Mouse (Mus musculus): Measurements from ENCODE around the gene Dennd2a. TPM values are rescaled to one million over a fixed set of nuclear protein-coding genes. Genes with fewer than 3 reads are reported as not detected.
A peak's percentile ranks its signal among the peaks of the same experiment; 100 is the strongest.

Gene Dennd2a
- 1.5 TPM in 2 replicates for polyA plus RNA-seq (2015; fragmentation: Nextera tagmentation; extraction: Ambion mirVana)

DNA sequence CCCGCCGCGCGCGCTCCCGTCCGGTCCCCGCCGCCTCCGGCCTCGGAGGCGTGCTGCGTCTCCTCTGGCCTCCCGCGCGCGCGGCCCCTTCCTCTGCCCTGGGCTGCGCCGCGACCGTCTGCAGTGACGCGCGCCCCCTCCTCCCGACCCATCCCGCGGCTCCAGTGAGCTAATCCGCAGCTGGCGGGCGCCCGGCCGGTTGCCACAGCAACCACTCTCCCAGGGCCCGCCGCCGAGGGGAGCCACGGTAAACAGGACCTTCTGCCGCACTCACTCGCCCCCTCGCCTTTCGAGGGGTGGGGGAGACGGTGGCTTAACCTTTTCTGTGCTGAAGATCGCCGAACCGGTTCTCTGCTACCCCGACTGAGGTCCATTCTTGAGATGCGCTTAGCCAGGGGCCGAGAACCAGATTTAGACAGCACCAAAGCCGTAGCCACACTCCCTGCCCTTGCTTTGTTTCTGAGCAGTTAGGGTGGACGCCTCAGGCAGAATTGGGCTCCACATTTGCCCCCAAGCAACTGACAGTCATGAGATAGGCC is at the start of gene Dennd2a:
Dennd2a (minus strand) TSS at position 145 of the 539 bp plus-strand sequence.
- peak; percentile 54 for ATAC-seq (ENCODE audit: insufficient read depth)
- Histone ChIP-seq H3K9ac (peak within 1 kb of the TSS; percentile 32; the same call in 1 of the 2 replicates), H3K36me3 (replicated peaks) (no peaks in the 10 kb centered on the region), H3K27ac (replicated peaks) (no peak within 1 kb of the TSS), H3K4me3 (replicated peaks) (peak within 1 kb of the TSS; percentile 57), H3K9me3 (replicated peaks) (no peaks in the 10 kb centered on the region), H3K4me2 (peak within 1 kb of the TSS; percentile 68), H3K27me3 (peaks cover 68% of the 10 kb centered on the region), H3K4me1 (replicated peaks) (peaks cover 13% of the 10 kb centered on the region)
- WGBS (ENCODE audit: insufficient replicate concordance): 3% methylated on average over 50 of the region's 50 CpGs

DNA sequence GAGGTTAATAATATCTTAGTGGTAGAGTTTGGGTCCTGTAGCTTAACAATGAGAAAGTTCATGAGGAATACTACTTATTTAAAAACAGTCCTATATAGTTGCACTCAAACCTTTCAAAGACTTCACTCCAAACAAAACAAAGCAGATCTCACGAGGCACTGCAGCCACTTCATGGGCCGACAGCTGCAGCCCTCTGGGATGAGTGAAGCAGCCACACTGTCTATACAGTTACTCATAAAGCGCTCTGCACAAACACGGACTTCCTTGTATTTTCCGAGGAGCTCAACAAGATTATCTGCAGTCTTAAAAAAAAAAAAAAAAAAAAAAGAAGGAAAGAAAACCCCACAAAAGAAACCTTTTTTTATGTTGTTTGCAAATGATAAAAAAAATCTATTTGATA is 49.7 kb upstream of the Dennd2a start:
- Histone ChIP-seq H3K36me3 (replicated peaks) (peaks cover 8% of the 10 kb centered on the region), H3K4me3 (replicated peaks) (no peak overlapping the region)
- ATAC-seq (ENCODE audit: insufficient read depth): no peak

DNA sequence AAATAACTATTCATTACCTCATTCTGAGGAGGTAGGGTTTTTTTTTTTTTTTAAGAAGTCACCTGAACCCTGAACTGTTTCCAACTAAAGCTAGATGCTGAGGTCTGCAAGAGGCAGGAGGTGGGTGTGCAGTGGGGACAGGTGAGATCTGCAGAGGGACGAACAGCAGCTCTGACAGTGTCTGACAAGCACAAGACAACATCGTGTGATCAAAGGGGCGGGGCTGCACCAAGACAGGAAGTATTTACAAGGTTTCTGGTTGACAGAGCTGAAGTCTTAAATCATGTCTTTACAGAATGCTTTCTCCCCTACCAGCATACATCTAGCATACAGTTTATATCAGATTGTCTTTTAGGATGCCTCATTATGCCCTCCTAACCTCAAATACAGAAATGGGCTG is 49.2 kb upstream of the Dennd2a start:
- Histone ChIP-seq H3K27me3 (no peaks in the 10 kb centered on the region), H3K4me1 (replicated peaks) (no peaks in the 10 kb centered on the region), H3K9me3 (replicated peaks) (no peaks in the 10 kb centered on the region), H3K4me3 (replicated peaks) (no peak overlapping the region), H3K4me2 (no peak overlapping the region), H3K36me3 (replicated peaks) (peaks cover 10% of the 10 kb centered on the region), H3K9ac (no peak overlapping the region), H3K27ac (replicated peaks) (no peak overlapping the region)
- no peak for ATAC-seq (ENCODE audit: insufficient read depth)
- 32% methylated on average over 3 of the region's 3 CpGs for WGBS (ENCODE audit: insufficient replicate concordance)

More for the DNA sequence above, 49.7 kb upstream of the Dennd2a start:
- Histone ChIP-seq H3K4me1 (replicated peaks) (no peaks in the 10 kb centered on the region), H3K4me2 (no peak overlapping the region), H3K27ac (replicated peaks) (no peak overlapping the region), H3K9ac (no peak overlapping the region), H3K27me3 (no peaks in the 10 kb centered on the region), H3K9me3 (replicated peaks) (no peaks in the 10 kb centered on the region)
- WGBS (ENCODE audit: insufficient replicate concordance): 74% methylated on average over 5 of the region's 5 CpGs

DNA sequence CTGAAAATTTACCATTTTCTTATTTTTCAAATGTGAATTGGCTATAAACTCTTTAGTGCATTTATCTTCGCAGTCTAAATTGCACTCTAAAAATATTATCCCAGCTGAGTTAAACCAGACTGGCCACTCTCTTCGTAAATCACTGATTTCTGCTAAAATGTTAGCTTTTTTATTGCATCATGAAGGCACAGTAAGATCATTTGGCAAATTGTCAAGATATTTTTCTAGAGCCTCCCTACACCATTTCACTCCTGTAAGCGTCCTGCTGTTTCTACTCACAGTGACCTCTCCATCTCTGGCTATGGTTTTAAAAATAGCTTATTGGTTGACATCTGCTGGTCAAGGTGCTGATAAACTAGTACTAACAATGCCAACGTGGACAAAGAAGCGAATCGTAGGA is 48.4 kb upstream of the Dennd2a start:
- H3K36me3 ChIP-seq (replicated peaks): peaks cover 12% of the 10 kb centered on the region
- WGBS (ENCODE audit: insufficient replicate concordance): 65% methylated on average over 6 of the region's 6 CpGs
- no peak overlapping the region for H3K4me3 ChIP-seq (replicated peaks)
- no peak for ATAC-seq (ENCODE audit: insufficient read depth)
- no peaks in the 10 kb centered on the region for H3K4me1 ChIP-seq (replicated peaks)
- no peak overlapping the region for H3K9ac ChIP-seq
- H3K4me2 ChIP-seq: no peak overlapping the region
- H3K27ac ChIP-seq (replicated peaks): no peak overlapping the region
- no peaks in the 10 kb centered on the region for H3K9me3 ChIP-seq (replicated peaks)
- H3K27me3 ChIP-seq: no peaks in the 10 kb centered on the region

DNA sequence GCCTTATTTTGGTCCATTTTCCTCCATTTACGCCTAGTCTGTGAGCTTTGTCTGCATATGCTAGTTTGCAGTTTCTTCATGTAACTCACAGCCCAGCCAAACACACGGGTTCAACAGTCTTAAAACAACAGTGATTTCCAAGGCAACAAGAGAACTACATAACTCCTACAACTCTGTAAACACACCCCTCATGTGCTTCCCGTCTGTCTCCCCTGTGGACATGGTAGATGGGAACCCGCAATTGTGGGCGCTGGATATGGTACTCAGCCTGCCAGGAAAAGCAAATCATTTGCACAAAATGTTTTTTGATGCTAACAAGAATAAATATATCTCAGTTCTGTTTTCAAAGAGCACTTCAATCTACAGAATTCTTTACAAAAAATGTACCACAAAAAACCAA is 46.9 kb upstream of the Dennd2a start:
- H3K27me3 ChIP-seq: no peaks in the 10 kb centered on the region
- no peak for ATAC-seq (ENCODE audit: insufficient read depth)
- H3K9ac ChIP-seq: no peak overlapping the region
- H3K36me3 ChIP-seq (replicated peaks): peaks cover 23% of the 10 kb centered on the region
- WGBS (ENCODE audit: insufficient replicate concordance): 76% methylated on average over 5 of the region's 5 CpGs
- no peak overlapping the region for H3K4me3 ChIP-seq (replicated peaks)
- H3K4me2 ChIP-seq: no peak overlapping the region
- no peaks in the 10 kb centered on the region for H3K9me3 ChIP-seq (replicated peaks)
- no peak overlapping the region for H3K27ac ChIP-seq (replicated peaks)
- H3K4me1 ChIP-seq (replicated peaks): no peaks in the 10 kb centered on the region

DNA sequence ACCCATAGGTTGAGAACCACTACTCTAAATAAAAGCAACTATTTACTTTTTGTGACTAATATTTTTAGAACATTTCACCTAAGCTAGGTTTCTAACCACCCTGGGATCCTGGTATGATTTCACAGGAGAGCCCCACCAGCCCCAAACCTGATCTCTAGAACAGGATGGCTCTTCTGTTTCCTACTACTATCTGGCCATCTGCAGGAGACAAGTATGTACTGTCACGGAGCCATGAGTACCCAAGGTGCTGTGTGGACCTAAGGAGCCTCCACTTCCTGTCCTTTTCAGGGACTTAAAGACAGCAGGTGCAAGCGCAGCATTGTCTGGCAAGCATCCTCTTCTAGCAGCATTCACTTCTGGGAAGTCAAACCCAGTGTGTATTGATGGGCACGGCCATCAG is 44.2 kb upstream of the Dennd2a start:
- H3K9me3 ChIP-seq (replicated peaks): no peaks in the 10 kb centered on the region
- no peak overlapping the region for H3K9ac ChIP-seq
- no peak for ATAC-seq (ENCODE audit: insufficient read depth)
- H3K4me3 ChIP-seq (replicated peaks): no peak overlapping the region
- peaks cover 42% of the 10 kb centered on the region for H3K36me3 ChIP-seq (replicated peaks)
- H3K4me2 ChIP-seq: no peak overlapping the region
- H3K27ac ChIP-seq (replicated peaks): no peak overlapping the region
- H3K27me3 ChIP-seq: no peaks in the 10 kb centered on the region
- H3K4me1 ChIP-seq (replicated peaks): no peaks in the 10 kb centered on the region
- WGBS (ENCODE audit: insufficient replicate concordance): 63% methylated on average over 3 of the region's 3 CpGs

DNA sequence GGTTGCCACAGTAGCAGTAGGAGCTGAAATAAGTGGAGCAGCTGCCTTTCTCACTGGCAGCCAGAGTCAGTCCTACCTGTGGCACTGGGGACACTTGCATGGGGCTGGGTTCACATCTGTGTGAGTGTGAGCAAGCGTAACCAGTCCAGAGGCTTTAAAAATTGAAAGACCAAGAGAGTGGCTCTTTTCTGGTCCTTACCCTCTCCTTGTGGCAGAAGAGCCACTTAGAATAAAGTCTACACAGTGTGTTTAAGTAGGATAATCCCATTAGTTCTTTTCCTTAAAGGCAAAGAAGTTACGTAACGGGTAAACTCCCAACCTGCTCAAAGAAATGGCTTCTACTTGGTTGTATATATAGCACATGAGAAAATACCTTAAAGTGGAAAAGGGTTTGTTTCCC is 43.2 kb upstream of the Dennd2a start:
- H3K9ac ChIP-seq: no peak overlapping the region
- H3K4me3 ChIP-seq (replicated peaks): no peak overlapping the region
- ATAC-seq (ENCODE audit: insufficient read depth): no peak
- H3K4me1 ChIP-seq (replicated peaks): no peaks in the 10 kb centered on the region
- H3K9me3 ChIP-seq (replicated peaks): no peaks in the 10 kb centered on the region
- H3K27ac ChIP-seq (replicated peaks): no peak overlapping the region
- WGBS (ENCODE audit: insufficient replicate concordance): 84% methylated on average over 3 of the region's 3 CpGs
- H3K27me3 ChIP-seq: no peaks in the 10 kb centered on the region
- no peak overlapping the region for H3K4me2 ChIP-seq
- peaks cover 49% of the 10 kb centered on the region for H3K36me3 ChIP-seq (replicated peaks)

DNA sequence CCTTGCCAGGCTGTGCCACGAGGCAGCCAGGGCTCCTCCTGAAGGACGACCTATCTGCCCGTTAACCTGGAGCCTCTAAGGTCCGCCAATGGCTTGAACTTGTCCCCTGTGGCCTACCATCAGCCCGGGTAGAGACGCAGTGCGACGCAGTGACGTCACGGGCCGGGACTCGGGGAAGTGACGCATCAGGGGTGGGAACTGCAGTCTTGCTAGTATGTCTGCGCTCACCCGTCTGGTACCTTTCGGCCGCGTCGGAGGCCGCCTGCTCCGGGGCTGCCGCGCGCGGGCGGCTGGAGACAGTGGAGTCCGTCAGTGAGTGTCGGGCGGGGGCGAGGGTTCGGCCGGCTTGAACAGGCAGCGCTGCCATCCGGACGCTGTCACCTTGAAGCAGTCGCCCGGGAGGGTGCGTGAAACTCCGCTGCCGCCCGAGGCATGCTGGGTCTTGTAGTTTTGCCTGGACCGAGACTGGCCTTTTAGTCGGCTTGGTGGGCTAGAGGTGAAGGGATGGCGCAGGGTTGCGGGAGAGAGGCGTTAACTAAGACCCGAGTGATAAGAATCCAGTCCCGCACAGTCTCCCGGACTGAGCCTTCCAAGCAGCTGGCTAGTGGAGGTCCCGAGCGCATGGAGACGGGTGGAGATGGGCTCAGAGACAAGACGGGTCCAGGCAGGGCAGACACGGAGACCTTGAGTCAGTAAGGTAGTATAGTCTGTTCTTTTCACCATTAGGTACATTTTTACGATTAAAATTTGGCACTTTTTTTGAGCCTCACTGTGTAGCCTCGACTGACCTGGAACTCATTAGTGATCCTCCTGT is 34.9 kb upstream of the Dennd2a start, which contains the start of gene Ndufb2:
Ndufb2 (plus strand) TSS at position 174 of the 814 bp plus-strand sequence.
- ATAC-seq (ENCODE audit: insufficient read depth): peak; percentile 98
- under 1% methylated on average over 56 of the region's 56 CpGs for WGBS (ENCODE audit: insufficient replicate concordance)
- peak within 1 kb of the TSS; percentile 95 for H3K4me3 ChIP-seq (replicated peaks)
- no peaks in the 10 kb centered on the region for H3K9me3 ChIP-seq (replicated peaks)
- peaks cover 28% of the 10 kb centered on the region for H3K36me3 ChIP-seq (replicated peaks)
- H3K9ac ChIP-seq: peak within 1 kb of the TSS; percentile 84
- no peaks in the 10 kb centered on the region for H3K27me3 ChIP-seq
- peaks cover 19% of the 10 kb centered on the region for H3K4me1 ChIP-seq (replicated peaks)
- peak within 1 kb of the TSS; percentile 86 for H3K27ac ChIP-seq (replicated peaks)
- peak within 1 kb of the TSS; percentile 89 for H3K4me2 ChIP-seq

DNA sequence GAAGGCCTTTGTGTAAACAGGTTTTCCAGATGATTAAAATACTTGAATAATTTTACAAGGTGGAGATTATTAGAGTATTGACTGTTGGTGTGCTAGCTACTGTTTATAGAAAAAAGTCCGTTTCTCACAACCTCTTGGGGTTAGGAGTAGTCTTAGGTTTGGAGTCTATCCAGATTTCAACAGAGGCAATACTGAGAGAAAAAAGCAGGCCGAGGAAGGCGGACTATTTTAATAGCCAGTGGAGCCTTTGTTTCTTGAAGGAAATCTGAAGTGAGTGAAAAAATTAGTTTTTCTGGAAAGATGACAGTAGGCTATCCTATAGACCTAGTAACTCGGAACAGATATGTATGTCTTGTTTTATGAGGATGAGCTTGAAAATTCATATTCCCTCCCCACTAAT is 33.8 kb upstream of the Dennd2a start:
- Histone ChIP-seq H3K4me3 (replicated peaks) (peak overlapping the region; percentile 95; the same call in 1 of the 2 replicates), H3K9me3 (replicated peaks) (no peaks in the 10 kb centered on the region), H3K4me2 (peak overlapping the region; percentile 89; the same call in 1 of the 2 replicates), H3K9ac (no peak overlapping the region), H3K36me3 (replicated peaks) (peaks cover 25% of the 10 kb centered on the region), H3K4me1 (replicated peaks) (peaks cover 19% of the 10 kb centered on the region), H3K27me3 (no peaks in the 10 kb centered on the region), H3K27ac (replicated peaks) (no peak overlapping the region)
- 86% methylated on average over 4 of the region's 4 CpGs for WGBS (ENCODE audit: insufficient replicate concordance)
- no peak for ATAC-seq (ENCODE audit: insufficient read depth)

DNA sequence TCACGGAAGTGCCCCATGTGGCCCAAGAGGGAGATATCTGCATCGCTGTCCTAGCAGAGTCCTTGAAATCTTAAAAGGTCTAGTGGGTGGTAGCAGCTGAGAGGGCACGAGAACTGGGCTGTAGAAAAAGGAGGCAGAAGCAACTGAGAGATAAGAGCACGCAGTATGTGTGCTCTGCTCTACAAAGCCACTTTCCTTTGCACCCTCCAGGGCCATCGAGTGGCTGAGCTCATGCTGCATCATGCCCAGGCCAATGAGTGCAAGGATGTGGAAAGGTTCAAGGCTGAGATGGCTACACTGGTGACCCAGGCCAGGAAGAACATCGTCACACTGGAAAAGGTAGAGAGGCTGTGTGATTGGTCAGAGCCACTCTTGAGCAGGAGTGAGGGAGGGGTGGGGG is 27.9 kb upstream of the Dennd2a start, which contains the start of gene Gm42420:
Gm42420 (plus strand) TSS at position 237 of the 400 bp plus-strand sequence.
- no peak within 1 kb of the TSS for H3K4me3 ChIP-seq (replicated peaks)
- WGBS (ENCODE audit: insufficient replicate concordance): 51% methylated on average over 6 of the region's 6 CpGs
- ATAC-seq (ENCODE audit: insufficient read depth): 0 out of 2 replicates have a peak, but pooled peaks have one; percentile 25
- H3K9ac ChIP-seq: no peak within 1 kb of the TSS
- H3K9me3 ChIP-seq (replicated peaks): no peaks in the 10 kb centered on the region
- H3K4me2 ChIP-seq: no peak within 1 kb of the TSS
- H3K27ac ChIP-seq (replicated peaks): no peak within 1 kb of the TSS
- H3K4me1 ChIP-seq (replicated peaks): peaks cover 30% of the 10 kb centered on the region
- no peaks in the 10 kb centered on the region for H3K27me3 ChIP-seq
- peaks cover 42% of the 10 kb centered on the region for H3K36me3 ChIP-seq (replicated peaks)

DNA sequence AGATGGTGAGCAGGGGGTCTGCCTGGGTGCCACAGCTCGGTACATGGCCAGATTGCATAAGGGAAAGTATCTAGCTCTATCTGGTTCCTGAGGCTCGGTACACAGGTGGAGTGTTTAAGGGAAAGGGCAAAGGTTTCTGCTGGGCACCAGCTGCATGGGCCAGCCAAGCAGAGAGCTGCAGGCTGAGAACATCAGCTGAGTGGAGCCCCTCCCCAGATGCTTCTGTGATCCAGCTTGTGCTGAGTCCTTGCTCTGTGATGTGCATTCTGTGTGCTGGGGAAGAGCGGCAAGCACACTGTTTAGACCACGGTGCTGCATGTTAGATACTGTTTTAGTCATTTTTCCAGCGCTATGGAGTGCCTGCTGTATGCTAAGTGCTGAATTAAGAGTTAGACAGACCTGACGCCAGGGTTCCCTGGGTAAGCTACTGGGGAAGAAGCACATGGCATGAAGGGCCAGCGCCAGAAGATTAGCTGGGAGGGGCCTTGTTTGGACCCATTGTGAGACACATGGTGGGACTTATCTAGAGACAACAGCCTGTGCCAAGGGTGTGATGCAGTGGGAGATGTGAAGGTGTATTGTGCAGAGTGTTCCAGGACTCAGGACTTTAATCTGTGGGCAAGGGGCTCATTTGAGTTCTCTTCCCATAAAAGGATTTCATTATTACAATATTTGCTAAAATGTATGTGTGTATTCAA is 23.6 kb upstream of the Dennd2a start:
- ATAC-seq (ENCODE audit: insufficient read depth): peak; percentile 93
- Histone ChIP-seq H3K9me3 (replicated peaks) (no peaks in the 10 kb centered on the region), H3K27ac (replicated peaks) (peak overlapping the region; percentile 72), H3K4me1 (replicated peaks) (peaks cover 42% of the 10 kb centered on the region), H3K4me3 (replicated peaks) (no peak overlapping the region), H3K9ac (no peak overlapping the region; the same call in 1 of the 2 replicates), H3K36me3 (replicated peaks) (peaks cover 37% of the 10 kb centered on the region), H3K4me2 (peak overlapping the region; percentile 51), H3K27me3 (no peaks in the 10 kb centered on the region)
- 40% methylated on average over 7 of the region's 7 CpGs for WGBS (ENCODE audit: insufficient replicate concordance)

Measured in liver, embryonic 15.5 days (tissue).